Mouse (Mus musculus) adrenal gland, postnatal 25 days (tissue): ENCODE measurements around the gene Olfr140. TPM values are rescaled to one million over a fixed set of nuclear protein-coding genes. Genes with fewer than 3 reads are reported as not detected.

Experiments
- DNase-seq: peaks from one replicate; pipeline ENCODE4 v3.0.0; 2021; ENCODE audit warnings: mixed read lengths
- long read RNA-seq: library from polyadenylated mRNA; stranded (forward); transcript quantifications from one replicate; pipeline ENCODE4 v2.0.0, GENCODE M21; 2021
- total RNA-seq: library from RNA; stranded (reverse); gene quantifications from 2 replicates; pipeline ENCODE4 v1.2.3, GENCODE M21; 2021

Gene Olfr140
- total RNA-seq: not detected in 2 replicates
- long read RNA-seq: 0 reads

DNA sequence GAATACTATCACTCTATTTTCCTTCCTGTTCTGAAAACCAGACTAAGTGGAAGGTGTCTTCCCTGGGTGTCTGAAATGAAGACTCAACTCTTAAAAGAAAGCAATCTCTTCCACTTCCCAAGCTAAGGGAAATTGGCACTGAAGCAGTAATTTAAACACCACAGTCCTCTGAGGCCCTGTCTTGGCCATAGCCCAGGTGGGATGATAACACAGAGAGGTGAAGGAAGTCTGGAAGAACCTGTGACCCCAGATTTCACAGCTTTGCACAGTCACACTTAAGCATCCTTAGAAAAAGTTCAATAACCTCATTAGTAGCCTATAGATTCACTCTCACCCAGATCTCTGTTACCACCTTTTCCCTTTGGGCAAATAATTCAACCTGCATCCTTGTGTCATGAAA is at the start of gene Olfr140:
TSS of gene Olfr140 (minus strand) at position 101 of the 400 bp plus-strand sequence.
- DNase-seq: no peak

DNA sequence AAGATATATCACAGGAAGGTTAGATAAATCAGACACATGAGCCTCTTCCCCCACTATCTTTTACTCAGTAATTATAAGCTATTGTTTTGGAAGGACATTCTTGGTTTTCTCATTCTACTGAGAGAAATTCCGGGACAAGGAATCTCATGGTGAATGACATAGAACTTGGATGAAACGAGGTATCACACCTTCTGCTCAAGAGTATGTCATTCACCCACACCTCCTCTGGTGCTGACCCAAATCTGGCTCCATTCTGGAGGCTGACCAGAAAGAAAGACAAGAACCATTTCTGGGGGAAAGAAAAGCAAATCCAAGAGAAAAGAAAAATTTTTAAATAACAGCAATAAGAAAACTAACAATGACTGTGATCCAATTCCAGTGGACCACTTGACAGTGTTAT is 6.7 kb upstream of the Olfr140 start:
- no peak for DNase-seq

DNA sequence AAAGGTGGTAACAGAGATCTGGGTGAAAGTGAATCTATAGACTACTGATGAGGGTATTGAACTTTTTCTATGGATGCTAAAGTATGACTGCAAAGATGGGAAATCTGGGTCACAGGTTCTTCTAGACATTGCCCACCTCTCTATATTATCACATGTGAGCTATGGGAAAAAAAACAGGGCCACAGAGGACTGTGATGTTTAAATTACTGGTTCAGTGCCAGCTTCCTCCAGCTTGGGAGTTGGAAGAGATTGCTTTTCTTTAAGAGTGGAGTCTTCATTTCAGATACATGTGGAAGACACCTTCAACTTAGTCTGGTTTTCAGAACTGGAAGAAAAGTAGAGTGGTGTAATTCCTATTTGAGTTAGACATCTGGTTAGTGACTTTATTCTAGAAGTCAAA is 28.4 kb downstream of the Olfr140 start, which contains the start of gene Olfr1265:
TSS of gene Olfr1265 (plus strand) at position 301 of the 400 bp plus-strand sequence.
- no peak for DNase-seq

DNA sequence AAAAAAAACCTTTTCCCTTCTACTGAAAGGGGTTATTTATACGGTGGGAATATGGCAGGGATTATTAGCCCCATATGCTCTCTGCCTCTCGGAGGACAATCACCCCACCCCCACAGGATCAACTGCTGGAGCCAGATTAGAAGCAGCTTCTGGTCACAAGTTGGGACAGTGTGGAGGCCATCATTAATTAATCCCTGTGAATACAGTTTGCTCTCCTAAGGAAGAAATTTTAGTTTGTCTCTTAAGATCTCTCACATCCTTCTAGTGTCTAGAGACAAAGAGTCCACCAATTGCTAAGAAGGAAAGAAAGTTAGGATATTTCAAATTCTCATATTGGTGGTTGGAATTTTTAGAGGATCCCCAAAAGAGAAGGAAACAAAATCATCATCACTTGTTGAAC is 37.9 kb downstream of the Olfr140 start, which contains the start of gene Olfr1264:
TSS of gene Olfr1264 (minus strand) at position 101 of the 400 bp plus-strand sequence.
- no peak for DNase-seq

DNA sequence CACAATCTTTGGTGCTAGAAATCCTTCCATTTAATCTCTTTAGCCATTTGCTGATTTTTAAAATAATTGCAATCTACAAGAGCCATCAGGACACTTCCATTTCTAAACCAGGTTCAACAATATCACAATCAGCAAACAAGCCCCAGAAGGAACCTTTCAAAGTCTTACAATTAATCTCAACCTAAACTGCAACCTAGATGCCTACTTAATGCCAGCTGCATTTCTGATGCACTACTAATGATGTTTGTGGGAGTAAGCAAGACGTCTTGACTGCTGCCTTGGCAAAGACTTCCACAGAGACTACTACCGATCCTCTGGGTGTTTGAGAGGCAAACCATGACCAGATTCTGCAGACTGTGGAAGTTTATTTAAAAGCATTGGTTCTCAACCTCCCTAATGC is 51.6 kb downstream of the Olfr140 start, which contains the start of gene Olfr1263:
TSS of gene Olfr1263 (plus strand) at position 301 of the 400 bp plus-strand sequence.
- no peak for DNase-seq

DNA sequence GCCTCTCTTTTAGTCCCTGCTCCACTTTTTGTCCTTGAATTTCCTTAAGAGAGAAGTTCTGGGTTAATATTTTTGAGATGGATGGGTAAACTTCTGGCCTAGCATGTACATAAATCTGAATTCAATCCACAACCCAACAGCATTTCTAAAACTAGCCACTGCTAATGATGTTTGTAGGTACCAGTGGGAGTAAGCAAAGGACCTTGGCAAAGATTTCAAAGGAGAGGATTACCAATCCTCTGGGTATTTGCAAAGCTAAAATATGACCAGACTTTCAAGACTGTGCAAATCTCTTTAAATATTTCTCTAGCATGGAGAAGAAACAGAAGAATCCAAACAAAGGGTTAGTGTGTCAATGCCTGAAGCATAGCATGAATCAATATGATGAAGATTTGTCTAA is 63.5 kb downstream of the Olfr140 start, which contains the start of gene Olfr1262:
TSS of gene Olfr1262 (plus strand) at position 301 of the 400 bp plus-strand sequence.
- no peak for DNase-seq

Other genes with a start within 250 kb of the Olfr140 start
- not detected in 2 replicates for gene Olfr1256, start 222.0 kb downstream of the Olfr140 start, total RNA-seq
- not detected in 2 replicates for gene Olfr48, start 215.4 kb downstream of the Olfr140 start, total RNA-seq
- gene Olfr1257, start 185.2 kb downstream of the Olfr140 start, total RNA-seq: not detected in 2 replicates
- gene Olfr1258, start 136.3 kb downstream of the Olfr140 start, total RNA-seq: not detected in 2 replicates
- gene Olfr1259, start 114.9 kb downstream of the Olfr140 start, total RNA-seq: not detected in 2 replicates
- gene Olfr1260, start 89.3 kb downstream of the Olfr140 start, total RNA-seq: not detected in 2 replicates
- not detected in 2 replicates for gene Olfr1261, start 72.4 kb downstream of the Olfr140 start, total RNA-seq
- gene Olfr1262, start 63.4 kb downstream of the Olfr140 start, total RNA-seq: not detected in 2 replicates
- gene Olfr1263, start 51.5 kb downstream of the Olfr140 start, total RNA-seq: not detected in 2 replicates
- gene Olfr1264, start 38.0 kb downstream of the Olfr140 start, total RNA-seq: not detected in 2 replicates
- not detected in 2 replicates for gene Olfr1265, start 28.3 kb downstream of the Olfr140 start, total RNA-seq
- gene Olfr1269, start 57.8 kb upstream of the Olfr140 start, total RNA-seq: not detected in 2 replicates
- not detected in 2 replicates for gene Olfr32, start 78.7 kb upstream of the Olfr140 start, total RNA-seq
- not detected in 2 replicates for gene Olfr1270, start 89.5 kb upstream of the Olfr140 start, total RNA-seq
- 0.38 TPM in 1 of 2 replicates, not detected in the other for gene Olfr1506, start 160.9 kb upstream of the Olfr140 start, total RNA-seq
- not detected in 2 replicates for gene Olfr142, start 194.0 kb upstream of the Olfr140 start, total RNA-seq
- not detected in 2 replicates for gene Olfr1271, start 207.4 kb upstream of the Olfr140 start, total RNA-seq
- not detected in 2 replicates for gene Olfr1272, start 229.2 kb upstream of the Olfr140 start, total RNA-seq